Mouse (Mus musculus): ENCODE data around the gene Itga2.

DNA sequence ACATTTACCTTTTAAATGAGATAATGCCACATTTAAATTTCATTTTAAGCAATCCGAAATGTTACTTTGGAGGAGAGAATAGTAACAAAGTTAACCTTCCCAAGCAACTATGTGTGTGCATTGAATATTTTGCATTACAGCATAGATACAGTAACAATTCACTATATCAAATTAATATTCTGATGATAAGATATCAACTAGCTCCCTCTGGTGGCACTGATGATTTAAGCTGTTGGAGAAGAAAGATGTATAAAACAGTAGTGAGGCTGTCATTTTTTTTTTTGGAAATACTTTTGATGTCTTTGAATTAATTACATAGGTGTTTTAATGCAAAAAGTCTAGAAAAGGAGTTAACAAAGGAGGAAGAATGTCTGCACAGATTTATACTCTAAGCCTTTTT, 140.4 kb downstream of the Itga2 start:
- TF ChIP-seq HCFC1 (IDR thresholded peaks at IDR 0.05; ENCODE audit: borderline replicate concordance, insufficient read depth, low read length) = no peak
- no peak for TF ChIP-seq MAFK (IDR thresholded peaks at IDR 0.05; ENCODE audit: insufficient read depth, low read depth, low read length)
- no peak for TF ChIP-seq ZC3H11A (IDR thresholded peaks at IDR 0.05; ENCODE audit: borderline replicate concordance, low read depth, low read length)

All from ES-E14 (cell line).